ENCODE assay signal across 21 mouse cellular contexts in the genomic region with DNA sequence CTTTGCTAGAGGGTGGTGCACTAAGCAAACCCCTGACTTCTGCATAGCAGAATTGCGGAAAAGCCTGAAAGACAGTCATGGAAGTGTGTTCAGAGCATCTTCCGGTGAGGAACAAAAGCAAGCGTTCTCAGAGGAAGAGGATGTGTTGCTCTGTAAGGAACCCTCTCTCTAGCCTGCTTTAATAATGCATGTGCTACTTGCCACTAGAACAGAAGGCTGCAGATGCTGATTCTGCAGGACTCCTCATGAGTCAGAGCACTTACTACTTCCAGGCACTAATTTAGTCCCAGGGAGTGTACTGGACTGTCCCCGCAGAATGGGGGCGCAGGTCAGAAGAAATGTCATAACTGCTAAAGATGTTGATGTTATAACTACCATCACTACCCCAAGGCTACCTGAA. TPM values are rescaled to one million over a fixed set of nuclear protein-coding genes. Genes with fewer than 3 reads are reported as not detected.
DNase-seq lines count a peak whose midpoint lies in the region; ATAC-seq and TF ChIP-seq lines count a peak whose summit lies in the region.
"Had no signal": no experiment of that assay in that cellular context is flagged by ENCODE, and none has a peak within 500 bp of the region (broad histone marks: within the 10 kb centered on the region; RNA-seq: fewer than 3 reads in every experiment).

No protein-coding gene starts in this region.

- no peak overlapping the region for H3K9ac ChIP-seq in forebrain, embryonic 12.5 days
- no peak overlapping the region for H3K9ac ChIP-seq in forebrain, embryonic 11.5 days (ENCODE audit: low read length)
- no peak overlapping the region for H3K9ac ChIP-seq in lung, embryonic 14.5 days
- no peak overlapping the region for H3K9ac ChIP-seq in embryonic facial prominence, embryonic 15.5 days
- no peak overlapping the region for H3K9ac ChIP-seq in midbrain, postnatal 0 days (replicated peaks; ENCODE audit: low read length, poor library complexity, severe bottlenecking)
- H3K9ac ChIP-seq: forebrain, embryonic 15.5 days; intestine, embryonic 15.5 days; limb, embryonic 12.5 days had no signal

- H3K4me1 ChIP-seq in forebrain, embryonic 12.5 days = peaks cover 22% of the 10 kb centered on the region
- no peaks in the 10 kb centered on the region; the same call in 1 of the 2 replicates for H3K4me1 ChIP-seq in forebrain, embryonic 11.5 days (replicated peaks; ENCODE audit: control insufficient read depth, insufficient read depth, low read length)
- H3K4me1 ChIP-seq in lung, embryonic 14.5 days (ENCODE audit: insufficient read depth) = peaks cover 5% of the 10 kb centered on the region
- H3K4me1 ChIP-seq in embryonic facial prominence, embryonic 15.5 days = peaks cover 12% of the 10 kb centered on the region
- H3K4me1 ChIP-seq in midbrain, postnatal 0 days (ENCODE audit: insufficient read depth, low read length) = peaks cover 4% of the 10 kb centered on the region; the same call in 1 of the 2 replicates

- H3K27me3 ChIP-seq in forebrain, embryonic 12.5 days = no peaks in the 10 kb centered on the region
- no peaks in the 10 kb centered on the region for H3K27me3 ChIP-seq in forebrain, embryonic 11.5 days (ENCODE audit: control insufficient read depth, insufficient read depth, low read length)
- H3K27me3 ChIP-seq in lung, embryonic 14.5 days (ENCODE audit: insufficient read depth, low read length) = no peaks in the 10 kb centered on the region
- H3K27me3 ChIP-seq in embryonic facial prominence, embryonic 15.5 days = no peaks in the 10 kb centered on the region
- H3K27me3 ChIP-seq in midbrain, postnatal 0 days (ENCODE audit: insufficient read depth, low read length) = no peaks in the 10 kb centered on the region
- H3K27me3 ChIP-seq: forebrain, embryonic 15.5 days; intestine, embryonic 15.5 days; limb, embryonic 12.5 days; Patski had no signal

- no peak for ATAC-seq in forebrain, embryonic 12.5 days (ENCODE audit: low FRiP score)
- no peak for ATAC-seq in forebrain, embryonic 11.5 days (replicated peaks; ENCODE audit: low FRiP score)
- no peak for ATAC-seq in lung, embryonic 14.5 days (ENCODE audit: insufficient read depth)
- no peak for ATAC-seq in embryonic facial prominence, embryonic 15.5 days (ENCODE audit: insufficient number of reproducible peaks, low FRiP score, low TSS enrichment, low read depth)
- no peak for ATAC-seq in midbrain, postnatal 0 days (ENCODE audit: low FRiP score)
- ATAC-seq: forebrain, embryonic 15.5 days; intestine, embryonic 15.5 days; Patski had no signal

- no peak for TF ChIP-seq CTCF in lung, embryonic 14.5 days (IDR thresholded peaks at IDR 0.05; ENCODE audit: low read depth)
- TF ChIP-seq CTCF in midbrain, postnatal 0 days (IDR thresholded peaks at IDR 0.05) = no peak

- H3K27ac ChIP-seq in forebrain, embryonic 12.5 days = no peak overlapping the region
- no peak overlapping the region for H3K27ac ChIP-seq in forebrain, embryonic 11.5 days (ENCODE audit: low read depth, low read length)
- H3K27ac ChIP-seq in lung, embryonic 14.5 days (ENCODE audit: low read depth) = no peak overlapping the region
- no peak overlapping the region for H3K27ac ChIP-seq in embryonic facial prominence, embryonic 15.5 days (replicated peaks)
- H3K27ac ChIP-seq in midbrain, postnatal 0 days (ENCODE audit: low read depth, low read length) = no peak overlapping the region
- H3K27ac ChIP-seq: forebrain, embryonic 15.5 days; heart, embryonic 10.5 days; intestine, embryonic 15.5 days; limb, embryonic 12.5 days; liver, embryonic 14.5 days had no signal

- 86% methylated on average over 5 of the region's 5 CpGs for WGBS in forebrain, embryonic 12.5 days
- 92% methylated on average over 5 of the region's 5 CpGs for WGBS in forebrain, embryonic 11.5 days
- 78% methylated on average over 5 of the region's 5 CpGs for WGBS in lung, embryonic 14.5 days
- whole genome bisulfite sequencing in embryonic facial prominence, embryonic 15.5 days = 82% methylated on average over 5 of the region's 5 CpGs
- 78% methylated on average over 5 of the region's 5 CpGs for WGBS in midbrain, postnatal 0 days

- H3K4me3 ChIP-seq in forebrain, embryonic 12.5 days (replicated peaks) = no peak overlapping the region
- no peak overlapping the region for H3K4me3 ChIP-seq in forebrain, embryonic 11.5 days (ENCODE audit: low read depth, low read length)
- H3K4me3 ChIP-seq in lung, embryonic 14.5 days (ENCODE audit: low read depth, low read length) = no peak overlapping the region
- no peak overlapping the region for H3K4me3 ChIP-seq in embryonic facial prominence, embryonic 15.5 days (replicated peaks)
- no peak overlapping the region for H3K4me3 ChIP-seq in midbrain, postnatal 0 days (ENCODE audit: low read depth, low read length)
- H3K4me3 ChIP-seq: forebrain, embryonic 15.5 days; heart, embryonic 10.5 days; intestine, embryonic 15.5 days; limb, embryonic 12.5 days had no signal

- no peaks in the 10 kb centered on the region for H3K9me3 ChIP-seq in forebrain, embryonic 12.5 days
- H3K9me3 ChIP-seq in forebrain, embryonic 11.5 days (ENCODE audit: control insufficient read depth, low read length) = no peaks in the 10 kb centered on the region
- no peaks in the 10 kb centered on the region for H3K9me3 ChIP-seq in lung, embryonic 14.5 days (ENCODE audit: low read depth, low read length)
- H3K9me3 ChIP-seq in embryonic facial prominence, embryonic 15.5 days (replicated peaks) = no peaks in the 10 kb centered on the region
- H3K9me3 ChIP-seq in midbrain, postnatal 0 days (ENCODE audit: low read length) = no peaks in the 10 kb centered on the region
- H3K9me3 ChIP-seq: forebrain, embryonic 15.5 days; heart, embryonic 10.5 days; intestine, embryonic 15.5 days; limb, embryonic 12.5 days had no signal

- 0 out of 2 replicates have a peak overlapping the region, but pooled peaks have one; percentile 4 for H3K4me2 ChIP-seq in forebrain, embryonic 12.5 days
- H3K4me2 ChIP-seq in forebrain, embryonic 11.5 days (ENCODE audit: low read depth, low read length, severe bottlenecking) = no peak overlapping the region
- no peak overlapping the region for H3K4me2 ChIP-seq in lung, embryonic 14.5 days
- 0 out of 2 replicates have a peak overlapping the region, but pooled peaks have one; percentile 1 for H3K4me2 ChIP-seq in embryonic facial prominence, embryonic 15.5 days (replicated peaks)
- H3K4me2 ChIP-seq in midbrain, postnatal 0 days (ENCODE audit: low read depth, low read length, poor library complexity, severe bottlenecking) = peak overlapping the region; percentile 18
- H3K4me2 ChIP-seq: intestine, embryonic 15.5 days; limb, embryonic 12.5 days had no signal

- peaks cover 6% of the 10 kb centered on the region; the same call in 1 of the 2 replicates for H3K36me3 ChIP-seq in forebrain, embryonic 12.5 days (replicated peaks)
- peaks cover 2% of the 10 kb centered on the region; the same call in 1 of the 2 replicates for H3K36me3 ChIP-seq in forebrain, embryonic 11.5 days (ENCODE audit: control insufficient read depth, insufficient read depth, low read length)
- peaks cover 9% of the 10 kb centered on the region for H3K36me3 ChIP-seq in lung, embryonic 14.5 days (ENCODE audit: insufficient read depth)
- H3K36me3 ChIP-seq in embryonic facial prominence, embryonic 15.5 days = peaks cover 7% of the 10 kb centered on the region; the same call in 1 of the 2 replicates
- 0 out of 2 replicates have a peak, but pooled peaks cover 3% of the 10 kb centered on the region for H3K36me3 ChIP-seq in midbrain, postnatal 0 days (ENCODE audit: insufficient read depth, low read length)

- DNase-seq in forebrain, embryonic 11.5 days (ENCODE audit: low spot score) = no peak
- DNase-seq in lung, embryonic 14.5 days = peak; percentile 6
- DNase-seq in lung, postnatal 14 days = no peak
- DNase-seq in midbrain, postnatal 0 days (ENCODE audit: low spot score) = no peak
- DNase-seq in spleen, postnatal 14 days (ENCODE audit: low spot score in 2 of 2) = no peak
- DNase-seq in kidney, postnatal 10 days = no peak
- DNase-seq: cerebellum, adult 18-20 months; gastrocnemius, postnatal 10 days; heart, postnatal 14 days; lung, postnatal 36 days; right cerebral cortex, postnatal 14 days; thymus, adult 2 months had no signal

RNA-seq across cellular contexts. Expression of a gene that starts 1.7 kb away (rescaled TPM):
- 54.8 and 55.8 TPM in 2 replicates for polyA plus RNA-seq in forebrain, embryonic 12.5 days (2016; fragmentation: Nextera tagmentation; extraction: Ambion mirVana)
- 47.3 and 48.7 TPM in 2 replicates for polyA plus RNA-seq in forebrain, embryonic 11.5 days (2014; fragmentation: Nextera tagmentation; extraction: Ambion mirVana)
- 38.9 and 40.6 TPM in 2 replicates for polyA plus RNA-seq in lung, embryonic 14.5 days (2014; fragmentation: Nextera tagmentation; extraction: Ambion mirVana)
- polyA plus RNA-seq in embryonic facial prominence, embryonic 15.5 days (2015; fragmentation: Nextera tagmentation; extraction: Ambion mirVana) = 49.4 and 50.9 TPM in 2 replicates
- total RNA-seq in midbrain, postnatal 0 days (2014; rRNA removed) = 21.4 and 26.5 TPM in 2 replicates
- polyA plus RNA-seq in midbrain, postnatal 0 days (2015; fragmentation: Nextera tagmentation; extraction: Ambion mirVana) = 40.7 and 42.4 TPM in 2 replicates

RNA-seq across cellular contexts. Expression of a gene that starts 9.8 kb away (rescaled TPM):
- 139 and 143 TPM in 2 replicates for polyA plus RNA-seq in forebrain, embryonic 12.5 days (2016; fragmentation: Nextera tagmentation; extraction: Ambion mirVana)
- polyA plus RNA-seq in forebrain, embryonic 11.5 days (2014; fragmentation: Nextera tagmentation; extraction: Ambion mirVana) = 147 and 156 TPM in 2 replicates
- 182 and 190 TPM in 2 replicates for polyA plus RNA-seq in lung, embryonic 14.5 days (2014; fragmentation: Nextera tagmentation; extraction: Ambion mirVana)
- 254 and 268 TPM in 2 replicates for polyA plus RNA-seq in embryonic facial prominence, embryonic 15.5 days (2015; fragmentation: Nextera tagmentation; extraction: Ambion mirVana)
- 54.1 and 57.7 TPM in 2 replicates for total RNA-seq in midbrain, postnatal 0 days (2014; rRNA removed)
- 137 TPM in 2 replicates for polyA plus RNA-seq in midbrain, postnatal 0 days (2015; fragmentation: Nextera tagmentation; extraction: Ambion mirVana)

RNA-seq across cellular contexts. Expression of a gene that starts 9.9 kb away (rescaled TPM):
- polyA plus RNA-seq in forebrain, embryonic 12.5 days (2016; fragmentation: Nextera tagmentation; extraction: Ambion mirVana) = 20.8 and 25.7 TPM in 2 replicates
- polyA plus RNA-seq in forebrain, embryonic 11.5 days (2014; fragmentation: Nextera tagmentation; extraction: Ambion mirVana) = 18.7 and 19.2 TPM in 2 replicates
- 14.3 and 18.3 TPM in 2 replicates for polyA plus RNA-seq in lung, embryonic 14.5 days (2014; fragmentation: Nextera tagmentation; extraction: Ambion mirVana)
- 13.5 and 17.2 TPM in 2 replicates for polyA plus RNA-seq in embryonic facial prominence, embryonic 15.5 days (2015; fragmentation: Nextera tagmentation; extraction: Ambion mirVana)
- 16.6 and 21.9 TPM in 2 replicates for total RNA-seq in midbrain, postnatal 0 days (2014; rRNA removed)
- polyA plus RNA-seq in midbrain, postnatal 0 days (2015; fragmentation: Nextera tagmentation; extraction: Ambion mirVana) = 13.7 and 20.6 TPM in 2 replicates

RNA-seq across cellular contexts. Expression of a gene that starts 10.5 kb away (rescaled TPM):
- 0.73 and 0.83 TPM in 2 replicates for polyA plus RNA-seq in forebrain, embryonic 12.5 days (2016; fragmentation: Nextera tagmentation; extraction: Ambion mirVana)
- 0.27 and 0.31 TPM in 2 replicates for polyA plus RNA-seq in forebrain, embryonic 11.5 days (2014; fragmentation: Nextera tagmentation; extraction: Ambion mirVana)
- polyA plus RNA-seq in lung, embryonic 14.5 days (2014; fragmentation: Nextera tagmentation; extraction: Ambion mirVana) = not detected in 2 replicates
- polyA plus RNA-seq in embryonic facial prominence, embryonic 15.5 days (2015; fragmentation: Nextera tagmentation; extraction: Ambion mirVana) = 0.41 and 0.43 TPM in 2 replicates
- total RNA-seq in midbrain, postnatal 0 days (2014; rRNA removed) = 2.5 and 2.6 TPM in 2 replicates
- polyA plus RNA-seq in midbrain, postnatal 0 days (2015; fragmentation: Nextera tagmentation; extraction: Ambion mirVana) = 1.1 and 1.5 TPM in 2 replicates

RNA-seq across cellular contexts. Expression of a gene that starts 49.9 kb away (rescaled TPM):
- polyA plus RNA-seq in forebrain, embryonic 12.5 days (2016; fragmentation: Nextera tagmentation; extraction: Ambion mirVana) = not detected in 2 replicates
- not detected in 2 replicates for polyA plus RNA-seq in forebrain, embryonic 11.5 days (2014; fragmentation: Nextera tagmentation; extraction: Ambion mirVana)
- not detected in 2 replicates for polyA plus RNA-seq in lung, embryonic 14.5 days (2014; fragmentation: Nextera tagmentation; extraction: Ambion mirVana)
- polyA plus RNA-seq in embryonic facial prominence, embryonic 15.5 days (2015; fragmentation: Nextera tagmentation; extraction: Ambion mirVana) = 9.2 and 9.4 TPM in 2 replicates
- total RNA-seq in midbrain, postnatal 0 days (2014; rRNA removed) = 4.8 and 6.2 TPM in 2 replicates
- 4.5 and 5.9 TPM in 2 replicates for polyA plus RNA-seq in midbrain, postnatal 0 days (2015; fragmentation: Nextera tagmentation; extraction: Ambion mirVana)
- total RNA-seq: common myeloid progenitor, adult 5-6 weeks; heart, postnatal 14 days had no signal
- polyA plus RNA-seq: limb, embryonic 12.5 days; liver, embryonic 14.5 days had no signal

Comparison
In these comparisons a context has a peak if more than half of its experiments do, and no peak if none do; other contexts are left out.
1. H3K4me2 ChIP-seq: peak in forebrain, embryonic 12.5 days (single experiment), embryonic facial prominence, embryonic 15.5 days (single experiment) and midbrain, postnatal 0 days (single experiment); none in forebrain, embryonic 11.5 days (single experiment) and lung, embryonic 14.5 days (single experiment).